Mouse (Mus musculus) liver, adult 2 months (tissue): Measurements from ENCODE around the gene Hadhb. TPM values are rescaled to one million over a fixed set of nuclear protein-coding genes. Genes with fewer than 3 reads are reported as not detected.
A peak's percentile ranks its signal among the peaks of the same experiment; 100 is the strongest.

Experiments
- DNase-seq: peaks from one replicate; pipeline ENCODE4 v3.0.0-alpha.2; 2011; ENCODE audit warnings: low read depth, low spot score; ENCODE audit errors: extremely low read depth
- H3K27ac ChIP-seq: fragments of 200-500 bp; replicated peaks from 2 replicates; pipeline ENCODE4 v1.5.1; 2012; ENCODE audit warnings: low read depth, mild to moderate bottlenecking, control low read depth, inconsistent platforms, low read length; ENCODE audit not compliant: insufficient read depth
- H3K27me3 ChIP-seq: fragments of 200-500 bp; 2 replicates; pipeline ENCODE4 v1.6.1; 2012; ENCODE audit warnings: mild to moderate bottlenecking, moderate library complexity, low read length, inconsistent platforms; ENCODE audit not compliant: control insufficient read depth, insufficient read depth
- H3K36me3 ChIP-seq: fragments of 200-500 bp; 2 replicates; pipeline ENCODE4 v1.6.1; 2012; ENCODE audit warnings: low read length, inconsistent platforms; ENCODE audit not compliant: control insufficient read depth, insufficient read depth
- H3K4me1 ChIP-seq: fragments of 200-500 bp; 2 replicates; pipeline ENCODE4 v1.6.1; 2011; ENCODE audit warnings: low read length; ENCODE audit not compliant: control insufficient read depth, insufficient read depth
- H3K4me3 ChIP-seq: fragments of 200-500 bp; 2 replicates; pipeline ENCODE4 v1.5.1; 2011; ENCODE audit warnings: low read depth, mild to moderate bottlenecking, control low read depth, low read length, moderate library complexity; ENCODE audit not compliant: insufficient read depth
- H3K79me2 ChIP-seq: fragments of 200-500 bp; 2 replicates; pipeline ENCODE4 v1.6.1; 2012; ENCODE audit warnings: inconsistent platforms, mild to moderate bottlenecking, low read length, moderate library complexity; ENCODE audit not compliant: control insufficient read depth, insufficient read depth
- H3K9ac ChIP-seq: fragments of 200-500 bp; 2 replicates; pipeline ENCODE4 v1.6.1; 2012; ENCODE audit warnings: low read depth, mild to moderate bottlenecking, control low read depth, inconsistent platforms, low read length
- CTCF ChIP-seq: fragments of 200-500 bp; IDR thresholded peaks from 2 replicates; pipeline ENCODE4 v1.5.1; 2011; ENCODE audit warnings: low read depth, low read length, control low read depth
- POLR2A ChIP-seq: fragments of 200-500 bp; IDR thresholded peaks from 2 replicates; pipeline ENCODE4 v1.6.1; 2011; ENCODE audit warnings: low read length, control low read depth; ENCODE audit not compliant: insufficient read depth; ENCODE audit errors: extremely low read depth
- WGBS: fragments of 180-500 bp; shearing (Covaris S2); methylation state at CpG from one replicate; pipeline ENCODE4 v1.1.7; 2018; 5-methylcytosine and 5-hydroxymethylcytosine counted together
- polyA plus RNA-seq: library from polyadenylated mRNA; depleted of rRNA; stranded (reverse); fragments of >200 nt; gene quantifications from 2 replicates; pipeline ENCODE4 v1.2.3, GENCODE M21; 2012
- total RNA-seq: library from RNA; depleted of rRNA; stranded (reverse); fragments of >200 nt; gene quantifications from 2 replicates; pipeline ENCODE4 v1.2.3, GENCODE M21; 2014

The Hadhb gene
- total and polyA plus RNA-seq, 2 experiments: 137 to 252 TPM

- Histone ChIP-seq H3K4me1 (no peaks in the 10 kb centered on the region), H3K79me2 (no peaks in the 10 kb centered on the region), H3K4me3 (no peak overlapping the region), H3K27ac (no peak overlapping the region), H3K9ac (no peak overlapping the region), H3K27me3 (no peaks in the 10 kb centered on the region), H3K36me3 (peaks cover 75% of the 10 kb centered on the region)
- WGBS: 92% methylated on average over 4 of the region's 4 CpGs
- no peak for TF ChIP-seq CTCF
- no peak for TF ChIP-seq POLR2A
- DNase-seq: no peak
Measured at GRCm38 (mm10) chr5:30131246-30131645, 23.8 kb upstream of the Hadhb start.

GRCm38 (mm10) chr5:30132173-30132572 is 22.9 kb upstream of the Hadhb start:
- Histone ChIP-seq H3K36me3 (peaks cover 69% of the 10 kb centered on the region), H3K27me3 (no peaks in the 10 kb centered on the region), H3K27ac (no peak overlapping the region), H3K4me3 (no peak overlapping the region), H3K4me1 (no peaks in the 10 kb centered on the region), H3K9ac (no peak overlapping the region), H3K79me2 (no peaks in the 10 kb centered on the region)
- no peak for DNase-seq
- 87% methylated on average over 2 of the region's 2 CpGs for WGBS
- TF ChIP-seq CTCF: no peak

- peaks cover 60% of the 10 kb centered on the region for H3K36me3 ChIP-seq
- no peaks in the 10 kb centered on the region for H3K27me3 ChIP-seq
Measured at GRCm38 (mm10) chr5:30135711-30136231, 19.3 kb upstream of the Hadhb start.

GRCm38 (mm10) chr5:30137271-30137670 is 17.8 kb upstream of the Hadhb start:
- Histone ChIP-seq H3K27ac (no peak overlapping the region), H3K36me3 (peaks cover 60% of the 10 kb centered on the region)
- 94% methylated on average over 9 of the region's 9 CpGs for WGBS

More at GRCm38 (mm10) chr5:30135711-30136231, 19.3 kb upstream of the Hadhb start:
- 93% methylated on average over 11 of the region's 11 CpGs for WGBS
- Histone ChIP-seq H3K4me3 (no peak overlapping the region), H3K79me2 (0 out of 2 replicates have a peak, but pooled peaks cover under 1% of the 10 kb centered on the region), H3K4me1 (peaks cover under 1% of the 10 kb centered on the region; the same call in 1 of the 2 replicates), H3K9ac (no peak overlapping the region), H3K27ac (no peak overlapping the region)
- TF ChIP-seq CTCF (no peak), POLR2A (no peak)
- no peak for DNase-seq

GRCm38 (mm10) chr5:30138193-30138592 is 16.9 kb upstream of the Hadhb start:
- Histone ChIP-seq H3K36me3 (peaks cover 64% of the 10 kb centered on the region), H3K9ac (no peak overlapping the region), H3K27ac (no peak overlapping the region), H3K4me3 (no peak overlapping the region), H3K4me1 (peaks cover 3% of the 10 kb centered on the region; the same call in 1 of the 2 replicates), H3K27me3 (no peaks in the 10 kb centered on the region), H3K79me2 (peaks cover 3% of the 10 kb centered on the region; the same call in 1 of the 2 replicates)
- TF ChIP-seq CTCF: no peak
- no peak for TF ChIP-seq POLR2A
- WGBS: 83% methylated on average over 4 of the region's 4 CpGs
- DNase-seq: no peak

More at GRCm38 (mm10) chr5:30137271-30137670, 17.8 kb upstream of the Hadhb start:
- no peak overlapping the region for H3K4me3 ChIP-seq
- peaks cover 3% of the 10 kb centered on the region; the same call in 1 of the 2 replicates for H3K4me1 ChIP-seq
- no peaks in the 10 kb centered on the region for H3K27me3 ChIP-seq
- H3K9ac ChIP-seq: no peak overlapping the region
- H3K79me2 ChIP-seq: peaks cover 3% of the 10 kb centered on the region; the same call in 1 of the 2 replicates
- DNase-seq: no peak
- no peak for TF ChIP-seq CTCF
- TF ChIP-seq POLR2A: no peak

- TF ChIP-seq POLR2A: no peak
- TF ChIP-seq CTCF: no peak
- no peak overlapping the region for H3K27ac ChIP-seq
- H3K4me3 ChIP-seq: no peak overlapping the region
- peak; percentile 87 for DNase-seq
- H3K36me3 ChIP-seq: peaks cover 54% of the 10 kb centered on the region
- H3K27me3 ChIP-seq: no peaks in the 10 kb centered on the region
- H3K4me1 ChIP-seq: peaks cover 23% of the 10 kb centered on the region
- H3K9ac ChIP-seq: no peak overlapping the region
- H3K79me2 ChIP-seq: peaks cover 20% of the 10 kb centered on the region; the same call in 1 of the 2 replicates
- 32% methylated on average over 6 of the region's 6 CpGs for WGBS
Measured at GRCm38 (mm10) chr5:30146526-30146925, 8.5 kb upstream of the Hadhb start.
